Mouse (Mus musculus): Measurements from ENCODE around the gene Lin9. TPM values are rescaled to one million over a fixed set of nuclear protein-coding genes. Genes with fewer than 3 reads are reported as not detected.
"Not testable (repeated sequence)": the region's sequence is repeated elsewhere in the genome, so short reads cannot be mapped to it uniquely, and the experiment has no call there.

Gene Lin9
- polyA plus RNA-seq, 1 experiment from 2014 or later: 15.8 TPM

- H3K27ac ChIP-seq (replicated peaks); H3K36me3 ChIP-seq; H3K9ac ChIP-seq; H3K9me3 ChIP-seq (replicated peaks); H3K4me3 ChIP-seq (replicated peaks); H3K27me3 ChIP-seq; H3K4me2 ChIP-seq (replicated peaks); ATAC-seq (ENCODE audit: insufficient number of reproducible peaks, low FRiP score, low TSS enrichment, low read depth): not testable (repeated sequence)
- H3K4me1 ChIP-seq: peaks cover 19% of the 10 kb centered on the region
- 83% methylated on average over 2 of the region's 2 CpGs for WGBS
Measured at GRCm38 (mm10) chr1:180637796-180638195, 3.2 kb upstream of the Lin9 start.

GRCm38 (mm10) chr1:180639416-180640401 lies 1.2 kb upstream of the Lin9 start:
- WGBS: 40% methylated on average over 10 of the region's 10 CpGs
- H3K9ac ChIP-seq: 0 out of 2 replicates have a peak overlapping the region, but pooled peaks have one; percentile 68

GRCm38 (mm10) chr1:180640605-180641125 lies 285 bp upstream of the Lin9 start:
- Histone ChIP-seq H3K9me3 (replicated peaks) (no peaks in the 10 kb centered on the region), H3K27ac (replicated peaks) (peak overlapping the region; percentile 95), H3K27me3 (no peaks in the 10 kb centered on the region), H3K9ac (peak overlapping the region; percentile 68), H3K4me1 (peaks cover 19% of the 10 kb centered on the region), H3K4me2 (replicated peaks) (peak overlapping the region; percentile 82), H3K4me3 (replicated peaks) (peak overlapping the region; percentile 96), H3K36me3 (no peaks in the 10 kb centered on the region)
- peak; percentile 45 for ATAC-seq (ENCODE audit: insufficient number of reproducible peaks, low FRiP score, low TSS enrichment, low read depth)
- under 1% methylated on average over 56 of the region's 61 CpGs for WGBS

More at GRCm38 (mm10) chr1:180639416-180640401, 1.2 kb upstream of the Lin9 start:
- H3K4me1 ChIP-seq: peaks cover 19% of the 10 kb centered on the region
- peak overlapping the region; percentile 95 for H3K27ac ChIP-seq (replicated peaks)
- ATAC-seq (ENCODE audit: insufficient number of reproducible peaks, low FRiP score, low TSS enrichment, low read depth): no peak
- no peaks in the 10 kb centered on the region for H3K36me3 ChIP-seq
- no peaks in the 10 kb centered on the region for H3K27me3 ChIP-seq
- peak overlapping the region; percentile 82 for H3K4me2 ChIP-seq (replicated peaks)
- H3K4me3 ChIP-seq (replicated peaks): peak overlapping the region; percentile 96
- H3K9me3 ChIP-seq (replicated peaks): no peaks in the 10 kb centered on the region

GRCm38 (mm10) chr1:180641518-180642227 lies 723 bp downstream of the Lin9 start:
- no peaks in the 10 kb centered on the region for H3K9me3 ChIP-seq (replicated peaks)
- H3K27me3 ChIP-seq: no peaks in the 10 kb centered on the region
- peak overlapping the region; percentile 82 for H3K4me2 ChIP-seq (replicated peaks)
- peak overlapping the region; percentile 96 for H3K4me3 ChIP-seq (replicated peaks)
- ATAC-seq (ENCODE audit: insufficient number of reproducible peaks, low FRiP score, low TSS enrichment, low read depth): peak; percentile 58
- H3K27ac ChIP-seq (replicated peaks): peak overlapping the region; percentile 95
- WGBS: 2% methylated on average over 48 of the region's 50 CpGs
- no peaks in the 10 kb centered on the region for H3K36me3 ChIP-seq
- H3K9ac ChIP-seq: peak overlapping the region; percentile 68
- H3K4me1 ChIP-seq: peaks cover 19% of the 10 kb centered on the region

- Histone ChIP-seq H3K9me3 (replicated peaks) (no peaks in the 10 kb centered on the region), H3K27me3 (no peaks in the 10 kb centered on the region), H3K27ac (replicated peaks) (no peak overlapping the region), H3K4me1 (peaks cover 19% of the 10 kb centered on the region), H3K4me3 (replicated peaks) (peak overlapping the region; percentile 96), H3K4me2 (replicated peaks) (peak overlapping the region; percentile 82), H3K36me3 (no peaks in the 10 kb centered on the region), H3K9ac (peak overlapping the region; percentile 68)
- 70% methylated on average over 8 of the region's 8 CpGs for WGBS
- ATAC-seq (ENCODE audit: insufficient number of reproducible peaks, low FRiP score, low TSS enrichment, low read depth): no peak
Measured at GRCm38 (mm10) chr1:180642228-180642564, 1.2 kb downstream of the Lin9 start.

- ATAC-seq (ENCODE audit: insufficient number of reproducible peaks, low FRiP score, low TSS enrichment, low read depth): no peak
- peaks cover 48% of the 10 kb centered on the region for H3K36me3 ChIP-seq
- no peak overlapping the region for H3K4me3 ChIP-seq (replicated peaks)
- H3K4me2 ChIP-seq (replicated peaks): no peak overlapping the region
- H3K9ac ChIP-seq: no peak overlapping the region
- H3K27ac ChIP-seq (replicated peaks): no peak overlapping the region
- H3K27me3 ChIP-seq: peaks cover 20% of the 10 kb centered on the region
- WGBS: 89% methylated on average over 7 of the region's 7 CpGs
- peaks cover under 1% of the 10 kb centered on the region; the same call in 1 of the 2 replicates for H3K4me1 ChIP-seq
- no peaks in the 10 kb centered on the region for H3K9me3 ChIP-seq (replicated peaks)
Measured at GRCm38 (mm10) chr1:180691284-180691683, 50.3 kb downstream of the Lin9 start.

- Histone ChIP-seq H3K36me3 (0 out of 2 replicates have a peak, but pooled peaks cover 8% of the 10 kb centered on the region), H3K27me3 (peaks cover 52% of the 10 kb centered on the region), H3K4me2 (replicated peaks) (peak within 1 kb of the TSS; percentile 80), H3K4me1 (peaks cover 10% of the 10 kb centered on the region), H3K27ac (replicated peaks) (no peak within 1 kb of the TSS), H3K9ac (0 out of 2 replicates have a peak within 1 kb of the TSS, but pooled peaks have one; percentile 16), H3K4me3 (replicated peaks) (peak within 1 kb of the TSS; percentile 42), H3K9me3 (replicated peaks) (no peaks in the 10 kb centered on the region)
- WGBS: under 1% methylated on average over 79 of the region's 79 CpGs
- 0 out of 2 replicates have a peak, but pooled peaks have one; percentile 24 for ATAC-seq (ENCODE audit: insufficient number of reproducible peaks, low FRiP score, low TSS enrichment, low read depth)
Measured at GRCm38 (mm10) chr1:180696626-180697352, 55.8 kb downstream of the Lin9 start, which contains the start of gene Mixl1. Gene Mixl1 (minus strand): TSS chr1:180697034.

- no peak overlapping the region for H3K27ac ChIP-seq (replicated peaks)
- no peaks in the 10 kb centered on the region for H3K36me3 ChIP-seq
- no peak overlapping the region for H3K4me2 ChIP-seq (replicated peaks)
- no peaks in the 10 kb centered on the region for H3K9me3 ChIP-seq (replicated peaks)
- H3K27me3 ChIP-seq: peaks cover 52% of the 10 kb centered on the region
- ATAC-seq (ENCODE audit: insufficient number of reproducible peaks, low FRiP score, low TSS enrichment, low read depth): no peak
- WGBS: 63% methylated on average over 5 of the region's 5 CpGs
- H3K4me3 ChIP-seq (replicated peaks): no peak overlapping the region
- H3K4me1 ChIP-seq: peaks cover 10% of the 10 kb centered on the region
- H3K9ac ChIP-seq: no peak overlapping the region
Measured at GRCm38 (mm10) chr1:180698063-180698462, 57.1 kb downstream of the Lin9 start.

- H3K4me1 ChIP-seq: no peaks in the 10 kb centered on the region
- no peaks in the 10 kb centered on the region for H3K36me3 ChIP-seq
- 35% methylated on average over 6 of the region's 6 CpGs for WGBS
- ATAC-seq (ENCODE audit: insufficient number of reproducible peaks, low FRiP score, low TSS enrichment, low read depth): no peak
- H3K9ac ChIP-seq: no peak overlapping the region
- peak overlapping the region; percentile 25 for H3K4me3 ChIP-seq (replicated peaks)
- no peaks in the 10 kb centered on the region for H3K9me3 ChIP-seq (replicated peaks)
- peak overlapping the region; percentile 34 for H3K4me2 ChIP-seq (replicated peaks)
- H3K27ac ChIP-seq (replicated peaks): no peak overlapping the region
- H3K27me3 ChIP-seq: peaks cover 11% of the 10 kb centered on the region
Measured at GRCm38 (mm10) chr1:180703400-180703799, 62.5 kb downstream of the Lin9 start.

- Histone ChIP-seq H3K9ac (no peak overlapping the region), H3K4me1 (no peaks in the 10 kb centered on the region), H3K4me3 (replicated peaks) (no peak overlapping the region), H3K4me2 (replicated peaks) (no peak overlapping the region), H3K27me3 (no peaks in the 10 kb centered on the region), H3K27ac (replicated peaks) (no peak overlapping the region), H3K36me3 (no peaks in the 10 kb centered on the region), H3K9me3 (replicated peaks) (no peaks in the 10 kb centered on the region)
- WGBS: 37% methylated on average over 3 of the region's 3 CpGs
- ATAC-seq (ENCODE audit: insufficient number of reproducible peaks, low FRiP score, low TSS enrichment, low read depth): no peak
Measured at GRCm38 (mm10) chr1:180707368-180707767, 66.4 kb downstream of the Lin9 start.
